Comparison of ENCODE assay signal across 8 mouse cellular contexts in the genomic region with DNA sequence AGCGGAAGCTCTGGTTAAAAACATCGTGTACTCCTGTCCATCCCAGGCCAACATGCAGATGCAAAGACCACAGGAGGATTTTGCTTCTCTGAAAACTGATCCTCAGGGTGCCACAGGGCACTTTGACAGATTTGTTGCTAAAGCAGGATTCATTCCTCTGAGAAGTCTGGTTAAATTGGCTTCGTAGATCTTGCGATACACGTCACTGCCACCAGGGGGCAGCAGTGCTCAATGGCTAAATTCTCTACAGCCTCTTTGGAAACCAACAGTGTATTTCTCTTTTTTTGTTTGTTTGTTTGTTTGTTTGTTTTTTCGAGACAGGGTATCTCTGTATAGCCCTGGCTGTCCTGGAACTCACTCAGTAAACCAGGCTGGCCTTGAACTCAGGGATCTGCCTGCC. TPM values are rescaled to one million over a fixed set of nuclear protein-coding genes. Genes with fewer than 3 reads are reported as not detected.
DNase-seq lines count a peak whose midpoint lies in the region; ATAC-seq and TF ChIP-seq lines count a peak whose summit lies in the region.

No protein-coding gene starts in this region.

- no peak for TF ChIP-seq POLR2A in thymus, adult 2 months (IDR thresholded peaks at IDR 0.05; ENCODE audit: control insufficient read depth, extremely low read depth, insufficient read depth, low read length, poor library complexity)

- no peak overlapping the region for H3K4me2 ChIP-seq in kidney, embryonic 16.5 days (replicated peaks; ENCODE audit: low read depth, low read length)
- no peak overlapping the region for H3K4me2 ChIP-seq in hindbrain, embryonic 14.5 days (replicated peaks)

- no peak overlapping the region for H3K9ac ChIP-seq in kidney, embryonic 16.5 days (replicated peaks; ENCODE audit: low read length)
- H3K9ac ChIP-seq in hindbrain, embryonic 14.5 days: no peak overlapping the region

- H3K27me3 ChIP-seq in kidney, embryonic 16.5 days (ENCODE audit: insufficient read depth, low read length): no peaks in the 10 kb centered on the region
- no peaks in the 10 kb centered on the region for H3K27me3 ChIP-seq in hindbrain, embryonic 14.5 days (ENCODE audit: control insufficient read depth, insufficient read depth, low read length)
- no peaks in the 10 kb centered on the region for H3K27me3 ChIP-seq in thymus, adult 2 months (ENCODE audit: control insufficient read depth, insufficient read depth, low read length)

- intact Hi-C loops in left cerebral cortex, postnatal 4 days (cut with DNase I): no loop called here

- no peak for ATAC-seq in kidney, embryonic 16.5 days (ENCODE audit: low FRiP score, low TSS enrichment)
- no peak; the same call in 1 of the 2 replicates for ATAC-seq in hindbrain, embryonic 14.5 days (ENCODE audit: low FRiP score)

- 18% methylated on average over 6 of the region's 6 CpGs for WGBS in kidney, embryonic 16.5 days
- 20% methylated on average over 6 of the region's 6 CpGs for WGBS in hindbrain, embryonic 14.5 days
- WGBS in thymus, adult 2 months: 24% methylated on average over 6 of the region's 6 CpGs

- peaks cover 3% of the 10 kb centered on the region; the same call in 1 of the 2 replicates for H3K36me3 ChIP-seq in kidney, embryonic 16.5 days (ENCODE audit: insufficient read depth, low read length)
- peaks cover 20% of the 10 kb centered on the region for H3K36me3 ChIP-seq in hindbrain, embryonic 14.5 days (replicated peaks; ENCODE audit: control insufficient read depth, insufficient read depth)
- peaks cover 21% of the 10 kb centered on the region for H3K36me3 ChIP-seq in thymus, adult 2 months (ENCODE audit: control insufficient read depth, insufficient read depth, low read length)

- H3K9me3 ChIP-seq in kidney, embryonic 16.5 days (ENCODE audit: low read length): no peaks in the 10 kb centered on the region
- H3K9me3 ChIP-seq in hindbrain, embryonic 14.5 days (ENCODE audit: control insufficient read depth, low read length): no peaks in the 10 kb centered on the region

- no peak overlapping the region for H3K4me3 ChIP-seq in kidney, embryonic 16.5 days (ENCODE audit: low read length)
- no peak overlapping the region for H3K4me3 ChIP-seq in hindbrain, embryonic 14.5 days (replicated peaks; ENCODE audit: low read length)
- H3K4me3 ChIP-seq in thymus, adult 2 months (ENCODE audit: control insufficient read depth, insufficient read depth, low read length): no peak overlapping the region

- peaks cover 3% of the 10 kb centered on the region; the same call in 1 of the 2 replicates for H3K4me1 ChIP-seq in kidney, embryonic 16.5 days (ENCODE audit: insufficient read depth, low read length)
- H3K4me1 ChIP-seq in hindbrain, embryonic 14.5 days (replicated peaks; ENCODE audit: control insufficient read depth, insufficient read depth, low read length): no peaks in the 10 kb centered on the region
- peaks cover 16% of the 10 kb centered on the region for H3K4me1 ChIP-seq in thymus, adult 2 months (replicated peaks; ENCODE audit: control insufficient read depth, insufficient read depth, low read length)

- peak; percentile 51 for DNase-seq in kidney, adult 11 months
- peak; percentile 85 for DNase-seq in adrenal gland, postnatal 14 days
- DNase-seq in embryo, embryonic 9.5 days (ENCODE audit: extremely low spot score): peak; percentile 74
- DNase-seq in hindbrain, embryonic 14.5 days (ENCODE audit: low spot score): peak; percentile 91
- DNase-seq in left cerebral cortex, postnatal 4 days: peak; percentile 74
- peak; percentile 82 for DNase-seq in neural tube, embryonic 10.5 days (ENCODE audit: extremely low spot score, low spot score)
- peak; percentile 81 for DNase-seq in thymus, adult 2 months

- TF ChIP-seq CTCF in thymus, adult 2 months (IDR thresholded peaks at IDR 0.05; ENCODE audit: borderline replicate concordance, control insufficient read depth, extremely low read depth, insufficient read depth, low read length, poor library complexity): no peak

- H3K27ac ChIP-seq in kidney, embryonic 16.5 days (ENCODE audit: low read length): no peak overlapping the region
- H3K27ac ChIP-seq in hindbrain, embryonic 14.5 days: no peak overlapping the region
- H3K27ac ChIP-seq in thymus, adult 2 months (ENCODE audit: control insufficient read depth, insufficient read depth, low read length): no peak overlapping the region

RNA-seq across cellular contexts. Expression of gene Nt5c, which starts 7.9 kb away (rescaled TPM):
- polyA plus RNA-seq in kidney, embryonic 16.5 days (2015; fragmentation: Nextera tagmentation; extraction: Ambion mirVana): 77.6 and 82.1 TPM in 2 replicates
- 73.8 and 89.8 TPM in 2 replicates for total RNA-seq in adrenal gland, postnatal 14 days (2021)
- 85.3 and 98.0 TPM in 2 replicates for polyA plus RNA-seq in hindbrain, embryonic 14.5 days (2014; fragmentation: Nextera tagmentation; extraction: Ambion mirVana)
- 10 to 100 TPM; 57.4 to 70.8 TPM for total RNA-seq in left cerebral cortex, postnatal 4 days (2021)
- polyA plus RNA-seq in thymus, adult 2 months (2012; rRNA removed): 122 and 145 TPM in 2 replicates

RNA-seq across cellular contexts. Expression of gene Armc7, which starts 8.3 kb away (rescaled TPM):
- polyA plus RNA-seq in kidney, embryonic 16.5 days (2015; fragmentation: Nextera tagmentation; extraction: Ambion mirVana): 9.0 and 10.5 TPM in 2 replicates
- total RNA-seq in adrenal gland, postnatal 14 days (2021): 6.9 and 9.1 TPM in 2 replicates
- 14.2 and 14.8 TPM in 2 replicates for polyA plus RNA-seq in hindbrain, embryonic 14.5 days (2014; fragmentation: Nextera tagmentation; extraction: Ambion mirVana)
- total RNA-seq in left cerebral cortex, postnatal 4 days (2021): 10 to 100 TPM in 1 of 2 experiments, 1 to 10 TPM in 1; 9.9 to 10.2 TPM
- 86.1 and 91.3 TPM in 2 replicates for polyA plus RNA-seq in thymus, adult 2 months (2012; rRNA removed)

RNA-seq across cellular contexts. Expression of gene Slc16a5, which starts 21.5 kb away (rescaled TPM):
- polyA plus RNA-seq in kidney, embryonic 16.5 days (2015; fragmentation: Nextera tagmentation; extraction: Ambion mirVana): 28.4 and 31.5 TPM in 2 replicates
- 1.2 and 1.3 TPM in 2 replicates for total RNA-seq in adrenal gland, postnatal 14 days (2021)
- polyA plus RNA-seq in hindbrain, embryonic 14.5 days (2014; fragmentation: Nextera tagmentation; extraction: Ambion mirVana): 0.18 TPM in 1 of 2 replicates, not detected in the other
- not detected for total RNA-seq in left cerebral cortex, postnatal 4 days (2021)
- 446 and 456 TPM in 2 replicates for polyA plus RNA-seq in thymus, adult 2 months (2012; rRNA removed)

RNA-seq across cellular contexts. Expression of gene Jpt1, which starts 30.5 kb away (rescaled TPM):
- 457 and 461 TPM in 2 replicates for polyA plus RNA-seq in kidney, embryonic 16.5 days (2015; fragmentation: Nextera tagmentation; extraction: Ambion mirVana)
- total RNA-seq in adrenal gland, postnatal 14 days (2021): 99.8 and 101 TPM in 2 replicates
- 1,350 and 1,384 TPM in 2 replicates for polyA plus RNA-seq in hindbrain, embryonic 14.5 days (2014; fragmentation: Nextera tagmentation; extraction: Ambion mirVana)
- 100 to 1,000 TPM; 803 to 865 TPM for total RNA-seq in left cerebral cortex, postnatal 4 days (2021)
- polyA plus RNA-seq in thymus, adult 2 months (2012; rRNA removed): 654 and 686 TPM in 2 replicates

RNA-seq across cellular contexts. Expression of gene Trim80, which starts 43.4 kb away (rescaled TPM):
- 0.12 and 0.35 TPM in 2 replicates for polyA plus RNA-seq in kidney, embryonic 16.5 days (2015; fragmentation: Nextera tagmentation; extraction: Ambion mirVana)
- not detected in 2 replicates for total RNA-seq in adrenal gland, postnatal 14 days (2021)
- not detected in 2 replicates for polyA plus RNA-seq in hindbrain, embryonic 14.5 days (2014; fragmentation: Nextera tagmentation; extraction: Ambion mirVana)
- under 1 TPM in 1 of 2 experiments, not detected in 1; 0.20 TPM for total RNA-seq in left cerebral cortex, postnatal 4 days (2021)
- 0.79 and 0.80 TPM in 2 replicates for polyA plus RNA-seq in thymus, adult 2 months (2012; rRNA removed)

Comparison
In these comparisons a context has a peak if more than half of its experiments do, and no peak if none do; other contexts are left out.
1. RNA of gene Slc16a5, which starts 21.5 kb away (polyA plus RNA-seq): 446 to 456 TPM in thymus, adult 2 months and 28.4 to 31.5 TPM in kidney, embryonic 16.5 days; 0.18 TPM in hindbrain, embryonic 14.5 days; every median in the first group is over 10 times any median in the second.
2. Peak in every context shown above with its lines, with median percentiles within 50 percentile points of each other: DNase-seq.